Mouse (Mus musculus): ENCODE data around the gene Paqr8. TPM values are rescaled to one million over a fixed set of nuclear protein-coding genes. Genes with fewer than 3 reads are reported as not detected.

Gene Paqr8
- 10 to 100 TPM; 41.0 to 48.2 TPM for total RNA-seq (2021)
- long read RNA-seq, experiment 1, full-length matches to known transcripts = 12 of 22 reads
- long read RNA-seq, experiment 1, partial matches to known transcripts = 4 of 22 reads
- long read RNA-seq, experiment 1, other reads (novel, unspliced or antisense) = 6 of 22 reads
- long read RNA-seq, experiment 2, full-length matches to known transcripts = 14 of 32 reads
- long read RNA-seq, experiment 2, partial matches to known transcripts = 16 of 32 reads
- long read RNA-seq, experiment 2, other reads (novel, unspliced or antisense) = 2 of 32 reads

- DNase-seq (ENCODE audit: low spot score in 2 of 2) = peak; percentile 87 to 90
Measured at GRCm38 (mm10) chr1:20890404-20890921, at the start of gene Paqr8. Gene Paqr8 (plus strand): TSS chr1:20890606.

GRCm38 (mm10) chr1:20856924-20857902 lies 33.2 kb upstream of the Paqr8 start:
- DNase-seq (ENCODE audit: low spot score in 2 of 2) = no peak

GRCm38 (mm10) chr1:20860775-20861174 lies 29.6 kb upstream of the Paqr8 start:
- no peak for DNase-seq (ENCODE audit: low spot score in 2 of 2)

- DNase-seq (ENCODE audit: low spot score in 2 of 2) = no peak
Measured at GRCm38 (mm10) chr1:20861865-20862264, 28.5 kb upstream of the Paqr8 start.

- no peak for DNase-seq (ENCODE audit: low spot score in 2 of 2)
Measured at GRCm38 (mm10) chr1:20863452-20864172, 26.8 kb upstream of the Paqr8 start.

GRCm38 (mm10) chr1:20867241-20867902 lies 23.0 kb upstream of the Paqr8 start:
- DNase-seq (ENCODE audit: low spot score in 2 of 2) = no peak

GRCm38 (mm10) chr1:20868036-20868435 lies 22.4 kb upstream of the Paqr8 start:
- no peak for DNase-seq (ENCODE audit: low spot score in 2 of 2)

GRCm38 (mm10) chr1:20870887-20871286 lies 19.5 kb upstream of the Paqr8 start:
- no peak for DNase-seq (ENCODE audit: low spot score in 2 of 2)

GRCm38 (mm10) chr1:20872496-20872895 lies 17.9 kb upstream of the Paqr8 start:
- DNase-seq (ENCODE audit: low spot score in 2 of 2) = no peak

GRCm38 (mm10) chr1:20874061-20874460 lies 16.3 kb upstream of the Paqr8 start:
- DNase-seq (ENCODE audit: low spot score in 2 of 2) = no peak

GRCm38 (mm10) chr1:20877355-20877754 lies 13.1 kb upstream of the Paqr8 start:
- no peak for DNase-seq (ENCODE audit: low spot score in 2 of 2)

- DNase-seq (ENCODE audit: low spot score in 2 of 2) = no peak
Measured at GRCm38 (mm10) chr1:20879361-20879760, 11.0 kb upstream of the Paqr8 start.

- DNase-seq (ENCODE audit: low spot score in 2 of 2) = no peak
Measured at GRCm38 (mm10) chr1:20883079-20883478, 7.3 kb upstream of the Paqr8 start.

GRCm38 (mm10) chr1:20889677-20890403 lies 566 bp upstream of the Paqr8 start:
- no peak for DNase-seq (ENCODE audit: low spot score in 2 of 2)

GRCm38 (mm10) chr1:20890941-20891399 lies 564 bp downstream of the Paqr8 start:
- DNase-seq (ENCODE audit: low spot score in 2 of 2) = peak; percentile 67 to 72

GRCm38 (mm10) chr1:20893059-20893458 lies 2.7 kb downstream of the Paqr8 start:
- DNase-seq (ENCODE audit: low spot score in 2 of 2) = no peak

GRCm38 (mm10) chr1:20898391-20898790 lies 8.0 kb downstream of the Paqr8 start:
- no peak for DNase-seq (ENCODE audit: low spot score in 2 of 2)

GRCm38 (mm10) chr1:20900336-20900735 lies 9.9 kb downstream of the Paqr8 start:
- DNase-seq (ENCODE audit: low spot score in 2 of 2) = no peak

- DNase-seq (ENCODE audit: low spot score in 2 of 2) = no peak
Measured at GRCm38 (mm10) chr1:20905501-20906127, 15.2 kb downstream of the Paqr8 start.

All from adrenal gland, adult 18-20 months (tissue).